Mouse (Mus musculus): ENCODE measurements around the gene Sdk2. TPM values are rescaled to one million over a fixed set of nuclear protein-coding genes. Genes with fewer than 3 reads are reported as not detected.

Gene Sdk2
- polyA plus RNA-seq, 1 experiment from 2014 or later, result 2.7 TPM

GRCm38 (mm10) chr11:114066098-114066950 is 522 bp downstream of the Sdk2 start:
- peak overlapping the region; percentile 90 for H3K27ac ChIP-seq

GRCm38 (mm10) chr11:114065596-114065995 is 1.2 kb downstream of the Sdk2 start:
- peaks cover 57% of the 10 kb centered on the region for H3K4me1 ChIP-seq
- peak overlapping the region; percentile 63 for H3K4me3 ChIP-seq
- H3K36me3 ChIP-seq, result no peaks in the 10 kb centered on the region
- no peak for ATAC-seq (ENCODE audit: borderline replicate concordance, extremely low read depth, low FRiP score, low TSS enrichment)
- no peaks in the 10 kb centered on the region for H3K9me3 ChIP-seq
- peaks cover 70% of the 10 kb centered on the region for H3K27me3 ChIP-seq
- peak overlapping the region; percentile 69 for H3K9ac ChIP-seq
- H3K4me2 ChIP-seq, result peak overlapping the region; percentile 97
- under 1% methylated on average over 19 of the region's 19 CpGs for WGBS
- H3K27ac ChIP-seq, result no peak overlapping the region

More at GRCm38 (mm10) chr11:114066098-114066950, 522 bp downstream of the Sdk2 start:
- Histone ChIP-seq H3K9ac (peak overlapping the region; percentile 69), H3K4me3 (peak overlapping the region; percentile 63), H3K4me2 (peak overlapping the region; percentile 97), H3K4me1 (peaks cover 52% of the 10 kb centered on the region), H3K36me3 (no peaks in the 10 kb centered on the region), H3K9me3 (no peaks in the 10 kb centered on the region), H3K27me3 (peaks cover 77% of the 10 kb centered on the region)
- under 1% methylated on average over 82 of the region's 90 CpGs for WGBS
- ATAC-seq (ENCODE audit: borderline replicate concordance, extremely low read depth, low FRiP score, low TSS enrichment), result peak; percentile 41

- no peak overlapping the region for H3K27ac ChIP-seq
- WGBS, result under 1% methylated on average over 32 of the region's 32 CpGs
- H3K9me3 ChIP-seq, result no peaks in the 10 kb centered on the region
- peak overlapping the region; percentile 97 for H3K4me2 ChIP-seq
- H3K4me3 ChIP-seq, result peak overlapping the region; percentile 63
- H3K27me3 ChIP-seq, result peaks cover 64% of the 10 kb centered on the region
- H3K4me1 ChIP-seq, result peaks cover 57% of the 10 kb centered on the region
- no peak for ATAC-seq (ENCODE audit: borderline replicate concordance, extremely low read depth, low FRiP score, low TSS enrichment)
- H3K9ac ChIP-seq, result peak overlapping the region; percentile 69
- H3K36me3 ChIP-seq, result no peaks in the 10 kb centered on the region
These were observed 1.9 kb downstream of the Sdk2 start for GRCm38 (mm10) chr11:114064871-114065388.

- Histone ChIP-seq H3K4me2 (no peak overlapping the region), H3K27ac (peak overlapping the region; percentile 41; the same call in 1 of the 2 replicates), H3K27me3 (peaks cover 38% of the 10 kb centered on the region), H3K4me3 (no peak overlapping the region), H3K9ac (no peak overlapping the region), H3K4me1 (peaks cover 47% of the 10 kb centered on the region), H3K36me3 (no peaks in the 10 kb centered on the region), H3K9me3 (no peaks in the 10 kb centered on the region)
- WGBS, result 38% methylated on average over 7 of the region's 7 CpGs
- no peak for ATAC-seq (ENCODE audit: borderline replicate concordance, extremely low read depth, low FRiP score, low TSS enrichment)
These were observed 4.9 kb downstream of the Sdk2 start for GRCm38 (mm10) chr11:114061946-114062345.

- no peak overlapping the region for H3K4me3 ChIP-seq
- peaks cover 31% of the 10 kb centered on the region for H3K27me3 ChIP-seq
- H3K9me3 ChIP-seq, result no peaks in the 10 kb centered on the region
- H3K4me1 ChIP-seq, result peaks cover 43% of the 10 kb centered on the region
- H3K9ac ChIP-seq, result no peak overlapping the region
- WGBS, result 61% methylated on average over 2 of the region's 2 CpGs
- H3K4me2 ChIP-seq, result no peak overlapping the region
- H3K36me3 ChIP-seq, result no peaks in the 10 kb centered on the region
- H3K27ac ChIP-seq, result 0 out of 2 replicates have a peak overlapping the region, but pooled peaks have one; percentile 41
- no peak for ATAC-seq (ENCODE audit: borderline replicate concordance, extremely low read depth, low FRiP score, low TSS enrichment)
These were observed 5.6 kb downstream of the Sdk2 start for GRCm38 (mm10) chr11:114061265-114061664.

GRCm38 (mm10) chr11:114056351-114056750 is 10.5 kb downstream of the Sdk2 start:
- ATAC-seq (ENCODE audit: borderline replicate concordance, extremely low read depth, low FRiP score, low TSS enrichment), result no peak
- H3K4me1 ChIP-seq, result peaks cover 8% of the 10 kb centered on the region; the same call in 1 of the 2 replicates
- no peak overlapping the region for H3K27ac ChIP-seq
- no peaks in the 10 kb centered on the region for H3K36me3 ChIP-seq
- H3K9ac ChIP-seq, result no peak overlapping the region
- H3K4me2 ChIP-seq, result no peak overlapping the region
- H3K9me3 ChIP-seq, result no peaks in the 10 kb centered on the region
- no peaks in the 10 kb centered on the region for H3K27me3 ChIP-seq
- no peak overlapping the region for H3K4me3 ChIP-seq
- WGBS, result 44% methylated on average over 2 of the region's 2 CpGs

GRCm38 (mm10) chr11:114054581-114055315 is 12.1 kb downstream of the Sdk2 start:
- peaks cover 5% of the 10 kb centered on the region; the same call in 1 of the 2 replicates for H3K4me1 ChIP-seq
- H3K4me2 ChIP-seq, result no peak overlapping the region
- H3K36me3 ChIP-seq, result no peaks in the 10 kb centered on the region
- no peak overlapping the region for H3K4me3 ChIP-seq
- no peak overlapping the region for H3K9ac ChIP-seq
- no peaks in the 10 kb centered on the region for H3K27me3 ChIP-seq
- WGBS, result 70% methylated on average over 17 of the region's 17 CpGs
- no peak for ATAC-seq (ENCODE audit: borderline replicate concordance, extremely low read depth, low FRiP score, low TSS enrichment)
- H3K9me3 ChIP-seq, result no peaks in the 10 kb centered on the region
- H3K27ac ChIP-seq, result no peak overlapping the region

GRCm38 (mm10) chr11:114051361-114051760 is 15.5 kb downstream of the Sdk2 start:
- WGBS, result 50% methylated on average over 4 of the region's 4 CpGs
- no peak overlapping the region for H3K4me3 ChIP-seq
- H3K27me3 ChIP-seq, result no peaks in the 10 kb centered on the region
- H3K4me1 ChIP-seq, result peaks cover 17% of the 10 kb centered on the region
- H3K36me3 ChIP-seq, result no peaks in the 10 kb centered on the region
- H3K4me2 ChIP-seq, result no peak overlapping the region
- H3K27ac ChIP-seq, result no peak overlapping the region
- no peaks in the 10 kb centered on the region for H3K9me3 ChIP-seq
- peak; percentile 13; the same call in 1 of the 2 replicates for ATAC-seq (ENCODE audit: borderline replicate concordance, extremely low read depth, low FRiP score, low TSS enrichment)
- H3K9ac ChIP-seq, result no peak overlapping the region

GRCm38 (mm10) chr11:114050511-114050910 is 16.3 kb downstream of the Sdk2 start:
- Histone ChIP-seq H3K9ac (no peak overlapping the region), H3K36me3 (no peaks in the 10 kb centered on the region), H3K4me2 (no peak overlapping the region), H3K27ac (no peak overlapping the region), H3K9me3 (no peaks in the 10 kb centered on the region), H3K4me3 (no peak overlapping the region), H3K4me1 (peaks cover 17% of the 10 kb centered on the region), H3K27me3 (no peaks in the 10 kb centered on the region)
- ATAC-seq (ENCODE audit: borderline replicate concordance, extremely low read depth, low FRiP score, low TSS enrichment), result no peak
- WGBS, result 44% methylated on average over 3 of the region's 3 CpGs

GRCm38 (mm10) chr11:114047887-114048331 is 18.9 kb downstream of the Sdk2 start:
- no peak for ATAC-seq (ENCODE audit: borderline replicate concordance, extremely low read depth, low FRiP score, low TSS enrichment)
- H3K27me3 ChIP-seq, result no peaks in the 10 kb centered on the region
- peaks cover 17% of the 10 kb centered on the region for H3K4me1 ChIP-seq
- WGBS, result under 1% methylated on average over 10 of the region's 10 CpGs
- no peak overlapping the region for H3K4me3 ChIP-seq
- H3K9ac ChIP-seq, result no peak overlapping the region
- no peaks in the 10 kb centered on the region for H3K36me3 ChIP-seq
- H3K27ac ChIP-seq, result no peak overlapping the region; the same call in 1 of the 2 replicates
- H3K4me2 ChIP-seq, result peak overlapping the region; percentile 21
- H3K9me3 ChIP-seq, result no peaks in the 10 kb centered on the region

- WGBS, result 91% methylated on average over 5 of the region's 5 CpGs
- H3K36me3 ChIP-seq, result no peaks in the 10 kb centered on the region
These were observed 19.9 kb downstream of the Sdk2 start for GRCm38 (mm10) chr11:114046927-114047326.

More at GRCm38 (mm10) chr11:114046927-114047326, 19.9 kb downstream of the Sdk2 start:
- ATAC-seq (ENCODE audit: borderline replicate concordance, extremely low read depth, low FRiP score, low TSS enrichment), result no peak
- no peaks in the 10 kb centered on the region for H3K9me3 ChIP-seq
- no peaks in the 10 kb centered on the region for H3K27me3 ChIP-seq
- no peak overlapping the region for H3K4me3 ChIP-seq
- no peak overlapping the region for H3K27ac ChIP-seq
- H3K4me2 ChIP-seq, result no peak overlapping the region
- H3K4me1 ChIP-seq, result peaks cover 17% of the 10 kb centered on the region
- H3K9ac ChIP-seq, result no peak overlapping the region

Data from lung, embryonic 15.5 days (tissue).